Mouse (Mus musculus) left cerebral cortex, adult 18-20 months (tissue): ENCODE measurements around the gene Afg1l. TPM values are rescaled to one million over a fixed set of nuclear protein-coding genes. Genes with fewer than 3 reads are reported as not detected.

Experiments
- DNase-seq, 2 experiments: peaks; one replicate each; pipeline ENCODE4 v3.0.0; 2021 to 2022; ENCODE audit warnings: low spot score in 2 of 2, mixed read lengths in 1 of 2
- total RNA-seq, 2 experiments: library from RNA; stranded (reverse); gene quantifications; 2 replicates each; pipeline ENCODE4 v1.2.3; 2021

The Afg1l gene
- total RNA-seq, 2 experiments from 2014 or later, result 11.9 to 12.0 TPM

DNA sequence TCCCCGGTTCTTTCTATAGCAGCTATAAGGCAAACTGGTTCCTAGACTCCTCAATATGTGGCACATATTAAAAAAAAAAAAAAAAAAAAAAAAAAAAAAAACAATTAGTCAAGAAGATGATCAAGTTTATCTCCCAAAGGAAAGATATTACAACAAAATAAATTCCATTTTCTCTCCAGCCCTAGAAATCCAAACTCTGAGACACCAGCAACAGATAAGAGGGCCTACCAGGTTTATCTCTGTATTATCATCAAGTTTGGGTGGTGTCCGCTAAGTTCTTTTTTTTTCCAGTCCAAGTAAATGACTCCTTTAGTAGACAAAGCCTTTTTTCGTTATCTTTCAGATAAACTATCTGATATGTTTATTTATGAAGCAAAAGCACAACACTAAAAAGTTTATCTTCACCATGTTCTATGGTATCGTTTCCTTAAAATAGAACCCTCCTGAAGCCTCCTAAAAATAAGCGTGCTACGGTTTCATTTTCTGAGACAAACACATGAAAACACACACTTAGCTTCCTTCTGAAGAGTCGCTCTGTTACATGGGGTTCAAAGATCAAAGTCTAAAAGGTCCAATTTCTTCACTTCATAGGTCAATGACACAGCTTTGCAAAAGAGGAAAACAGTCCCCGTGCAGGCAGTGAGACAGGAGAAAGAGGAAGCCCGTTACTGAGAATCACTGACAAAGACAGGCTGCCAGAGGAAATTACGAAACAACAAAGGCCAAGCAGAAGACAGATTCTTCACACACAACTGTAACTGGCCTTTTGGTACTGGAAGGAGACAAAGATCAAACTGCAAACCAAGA lies 207.9 kb downstream of the Afg1l start:
- no peak for DNase-seq

GRCm38 (mm10) chr10:42269281-42270025 lies 208.9 kb downstream of the Afg1l start:
- DNase-seq, result no peak

DNA sequence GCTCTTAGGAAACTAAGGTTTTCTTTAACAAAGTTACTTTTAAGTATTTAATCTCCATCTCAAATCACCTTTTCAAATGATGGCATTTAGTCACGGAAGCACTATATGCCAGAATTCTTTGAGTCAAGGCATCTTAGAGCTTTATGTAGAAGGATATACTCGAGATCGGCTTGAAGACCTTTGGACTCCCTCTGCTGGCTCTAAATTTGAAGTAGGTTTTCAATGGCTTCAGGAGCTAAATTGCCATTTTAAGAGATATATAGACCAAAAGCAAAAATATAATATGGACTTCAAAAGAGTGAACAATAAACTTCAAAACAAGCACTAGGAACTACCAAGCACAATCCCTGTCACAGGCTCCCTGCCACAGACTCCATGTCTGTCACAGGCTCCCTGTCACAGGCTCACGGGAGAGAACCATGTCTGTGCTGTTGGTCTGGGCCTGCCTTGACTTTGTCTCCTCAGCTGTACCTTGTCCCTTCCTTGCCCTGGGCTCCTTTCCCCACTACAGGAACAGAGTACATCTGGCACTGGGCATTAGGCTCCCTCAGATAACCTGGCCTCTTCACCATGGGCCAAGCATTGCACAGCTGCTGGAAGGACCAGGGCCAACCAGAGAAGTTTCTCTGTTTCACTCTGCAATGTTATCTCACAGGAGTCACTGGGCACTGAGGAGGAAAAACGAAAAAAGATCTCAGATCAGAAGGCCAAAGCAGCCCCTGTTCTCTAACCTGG lies 210.4 kb downstream of the Afg1l start:
- DNase-seq, result no peak

GRCm38 (mm10) chr10:42265021-42265689 lies 213.2 kb downstream of the Afg1l start:
- DNase-seq, result no peak

- no peak for DNase-seq
These were observed 214.2 kb downstream of the Afg1l start for GRCm38 (mm10) chr10:42264195-42264594.

DNA sequence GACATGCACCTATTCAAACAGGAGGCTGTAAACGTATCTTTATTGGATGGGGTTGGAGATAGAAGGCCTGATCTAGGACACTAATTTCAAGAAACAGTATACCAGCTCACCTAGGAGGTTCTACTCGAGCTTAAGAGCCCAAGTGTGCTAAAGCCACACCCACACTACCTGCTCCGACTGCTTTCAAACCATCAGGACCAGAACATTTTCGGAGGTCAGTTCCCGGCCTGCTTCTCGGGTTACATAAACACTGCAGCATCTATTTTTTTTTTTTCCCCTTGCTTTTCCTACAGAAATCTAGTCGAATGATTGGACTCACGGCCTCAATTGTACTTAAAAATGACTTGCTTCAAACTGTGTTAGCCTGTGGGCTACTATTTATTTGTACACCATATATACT lies 214.7 kb downstream of the Afg1l start:
- DNase-seq, result no peak

Other genes with a start within 250 kb of the Afg1l start
- 10 to 100 TPM; 71.8 to 72.4 TPM for gene Foxo3, start 201.8 kb downstream of the Afg1l start, total RNA-seq
- 100 to 1,000 TPM; 197 to 203 TPM for gene Snx3, start 23.5 kb upstream of the Afg1l start, total RNA-seq
- gene Nr2e1, start 105.1 kb upstream of the Afg1l start, total RNA-seq, result 10 to 100 TPM; 13.9 to 14.1 TPM
- 10 to 100 TPM; 51.7 to 53.7 TPM for gene Ostm1, start 105.3 kb upstream of the Afg1l start, total RNA-seq